Mouse (Mus musculus): ENCODE data around the gene Dusp22. TPM values are rescaled to one million over a fixed set of nuclear protein-coding genes. Genes with fewer than 3 reads are reported as not detected.

The Dusp22 gene
- polyA plus RNA-seq, 1 experiment from 2014 or later, result 23.6 TPM

- no peaks in the 10 kb centered on the region; the same call in 1 of the 2 replicates for H3K4me1 ChIP-seq (replicated peaks; ENCODE audit: control insufficient read depth, insufficient read depth, low read length)
- WGBS, result 90% methylated on average over 12 of the region's 12 CpGs
- H3K27ac ChIP-seq (ENCODE audit: low read length), result no peak overlapping the region
Measured at GRCm38 (mm10) chr13:30688035-30688616, 28.3 kb downstream of the Dusp22 start.

GRCm38 (mm10) chr13:30689475-30689874, 29.7 kb downstream of the Dusp22 start:
- no peaks in the 10 kb centered on the region for H3K9me3 ChIP-seq (ENCODE audit: control insufficient read depth, low read length)
- no peak overlapping the region for H3K4me3 ChIP-seq (ENCODE audit: low read length)
- no peak overlapping the region for H3K9ac ChIP-seq (ENCODE audit: low read length)
- H3K27me3 ChIP-seq (ENCODE audit: control insufficient read depth, insufficient read depth, low read depth, low read length), result no peaks in the 10 kb centered on the region
- 82% methylated on average over 5 of the region's 5 CpGs for WGBS
- no peak for ATAC-seq (ENCODE audit: low read depth)
- no peak overlapping the region for H3K27ac ChIP-seq (ENCODE audit: low read length)
- H3K4me1 ChIP-seq (replicated peaks; ENCODE audit: control insufficient read depth, insufficient read depth, low read length), result no peaks in the 10 kb centered on the region; the same call in 1 of the 2 replicates
- H3K36me3 ChIP-seq (ENCODE audit: control insufficient read depth, insufficient read depth, low read length), result no peaks in the 10 kb centered on the region
- no peak overlapping the region for H3K4me2 ChIP-seq (ENCODE audit: low read depth, low read length)

More at GRCm38 (mm10) chr13:30688035-30688616, 28.3 kb downstream of the Dusp22 start:
- Histone ChIP-seq H3K9me3 (ENCODE audit: control insufficient read depth, low read length) (no peaks in the 10 kb centered on the region), H3K9ac (ENCODE audit: low read length) (no peak overlapping the region), H3K27me3 (ENCODE audit: control insufficient read depth, insufficient read depth, low read depth, low read length) (no peaks in the 10 kb centered on the region), H3K4me2 (ENCODE audit: low read depth, low read length) (no peak overlapping the region), H3K4me3 (ENCODE audit: low read length) (no peak overlapping the region), H3K36me3 (ENCODE audit: control insufficient read depth, insufficient read depth, low read length) (no peaks in the 10 kb centered on the region)
- no peak for ATAC-seq (ENCODE audit: low read depth)

GRCm38 (mm10) chr13:30691441-30692292, 31.9 kb downstream of the Dusp22 start:
- no peaks in the 10 kb centered on the region for H3K27me3 ChIP-seq (ENCODE audit: control insufficient read depth, insufficient read depth, low read depth, low read length)
- no peaks in the 10 kb centered on the region; the same call in 1 of the 2 replicates for H3K4me1 ChIP-seq (replicated peaks; ENCODE audit: control insufficient read depth, insufficient read depth, low read length)
- H3K9me3 ChIP-seq (ENCODE audit: control insufficient read depth, low read length), result no peaks in the 10 kb centered on the region
- H3K27ac ChIP-seq (ENCODE audit: low read length), result no peak overlapping the region
- H3K36me3 ChIP-seq (ENCODE audit: control insufficient read depth, insufficient read depth, low read length), result no peaks in the 10 kb centered on the region
- no peak for ATAC-seq (ENCODE audit: low read depth)
- 62% methylated on average over 9 of the region's 9 CpGs for WGBS
- H3K4me3 ChIP-seq (ENCODE audit: low read length), result no peak overlapping the region
- no peak overlapping the region for H3K4me2 ChIP-seq (ENCODE audit: low read depth, low read length)
- H3K9ac ChIP-seq (ENCODE audit: low read length), result no peak overlapping the region

GRCm38 (mm10) chr13:30692644-30693385, 33.0 kb downstream of the Dusp22 start:
- H3K27me3 ChIP-seq (ENCODE audit: control insufficient read depth, insufficient read depth, low read depth, low read length), result no peaks in the 10 kb centered on the region
- no peaks in the 10 kb centered on the region for H3K36me3 ChIP-seq (ENCODE audit: control insufficient read depth, insufficient read depth, low read length)
- no peak overlapping the region for H3K4me3 ChIP-seq (ENCODE audit: low read length)
- no peak overlapping the region for H3K4me2 ChIP-seq (ENCODE audit: low read depth, low read length)
- H3K9ac ChIP-seq (ENCODE audit: low read length), result no peak overlapping the region
- H3K27ac ChIP-seq (ENCODE audit: low read length), result no peak overlapping the region
- ATAC-seq (ENCODE audit: low read depth), result no peak
- no peaks in the 10 kb centered on the region for H3K9me3 ChIP-seq (ENCODE audit: control insufficient read depth, low read length)
- H3K4me1 ChIP-seq (replicated peaks; ENCODE audit: control insufficient read depth, insufficient read depth, low read length), result no peaks in the 10 kb centered on the region; the same call in 1 of the 2 replicates
- WGBS, result 85% methylated on average over 7 of the region's 7 CpGs

GRCm38 (mm10) chr13:30695232-30695631, 35.4 kb downstream of the Dusp22 start:
- Histone ChIP-seq H3K27me3 (ENCODE audit: control insufficient read depth, insufficient read depth, low read depth, low read length) (no peaks in the 10 kb centered on the region), H3K9me3 (ENCODE audit: control insufficient read depth, low read length) (no peaks in the 10 kb centered on the region), H3K27ac (ENCODE audit: low read length) (no peak overlapping the region), H3K36me3 (ENCODE audit: control insufficient read depth, insufficient read depth, low read length) (no peaks in the 10 kb centered on the region), H3K4me1 (replicated peaks; ENCODE audit: control insufficient read depth, insufficient read depth, low read length) (no peaks in the 10 kb centered on the region; the same call in 1 of the 2 replicates), H3K4me3 (ENCODE audit: low read length) (no peak overlapping the region), H3K4me2 (ENCODE audit: low read depth, low read length) (no peak overlapping the region), H3K9ac (ENCODE audit: low read length) (no peak overlapping the region)
- 39% methylated on average over 1 of the region's 1 CpGs for WGBS
- no peak for ATAC-seq (ENCODE audit: low read depth)

GRCm38 (mm10) chr13:30695890-30696289, 36.1 kb downstream of the Dusp22 start:
- ATAC-seq (ENCODE audit: low read depth), result no peak
- no peak overlapping the region for H3K4me3 ChIP-seq (ENCODE audit: low read length)
- no peak overlapping the region for H3K9ac ChIP-seq (ENCODE audit: low read length)
- H3K4me1 ChIP-seq (replicated peaks; ENCODE audit: control insufficient read depth, insufficient read depth, low read length), result no peaks in the 10 kb centered on the region; the same call in 1 of the 2 replicates
- no peaks in the 10 kb centered on the region for H3K9me3 ChIP-seq (ENCODE audit: control insufficient read depth, low read length)
- H3K27me3 ChIP-seq (ENCODE audit: control insufficient read depth, insufficient read depth, low read depth, low read length), result no peaks in the 10 kb centered on the region
- no peaks in the 10 kb centered on the region for H3K36me3 ChIP-seq (ENCODE audit: control insufficient read depth, insufficient read depth, low read length)
- H3K27ac ChIP-seq (ENCODE audit: low read length), result no peak overlapping the region
- 84% methylated on average over 2 of the region's 2 CpGs for WGBS
- H3K4me2 ChIP-seq (ENCODE audit: low read depth, low read length), result no peak overlapping the region

- ATAC-seq (ENCODE audit: low read depth), result no peak
- no peaks in the 10 kb centered on the region for H3K4me1 ChIP-seq (replicated peaks; ENCODE audit: control insufficient read depth, insufficient read depth, low read length)
- WGBS, result 88% methylated on average over 5 of the region's 5 CpGs
- H3K9ac ChIP-seq (ENCODE audit: low read length), result no peak overlapping the region
- no peaks in the 10 kb centered on the region for H3K9me3 ChIP-seq (ENCODE audit: control insufficient read depth, low read length)
- H3K27ac ChIP-seq (ENCODE audit: low read length), result no peak overlapping the region
- no peak overlapping the region for H3K4me3 ChIP-seq (ENCODE audit: low read length)
- H3K27me3 ChIP-seq (ENCODE audit: control insufficient read depth, insufficient read depth, low read depth, low read length), result no peaks in the 10 kb centered on the region
- no peaks in the 10 kb centered on the region for H3K36me3 ChIP-seq (ENCODE audit: control insufficient read depth, insufficient read depth, low read length)
- H3K4me2 ChIP-seq (ENCODE audit: low read depth, low read length), result no peak overlapping the region
Measured at GRCm38 (mm10) chr13:30697880-30698279, 38.1 kb downstream of the Dusp22 start.

GRCm38 (mm10) chr13:30702695-30703094, 42.9 kb downstream of the Dusp22 start:
- Histone ChIP-seq H3K4me1 (replicated peaks; ENCODE audit: control insufficient read depth, insufficient read depth, low read length) (no peaks in the 10 kb centered on the region), H3K36me3 (ENCODE audit: control insufficient read depth, insufficient read depth, low read length) (no peaks in the 10 kb centered on the region), H3K9ac (ENCODE audit: low read length) (no peak overlapping the region), H3K4me3 (ENCODE audit: low read length) (no peak overlapping the region), H3K27ac (ENCODE audit: low read length) (no peak overlapping the region), H3K9me3 (ENCODE audit: control insufficient read depth, low read length) (no peaks in the 10 kb centered on the region), H3K4me2 (ENCODE audit: low read depth, low read length) (no peak overlapping the region), H3K27me3 (ENCODE audit: control insufficient read depth, insufficient read depth, low read depth, low read length) (no peaks in the 10 kb centered on the region)
- no peak for ATAC-seq (ENCODE audit: low read depth)
- 93% methylated on average over 5 of the region's 5 CpGs for WGBS
